Mouse (Mus musculus) stomach, embryonic 15.5 days (tissue): ENCODE measurements around the gene Ntn4. TPM values are rescaled to one million over a fixed set of nuclear protein-coding genes. Genes with fewer than 3 reads are reported as not detected.
"Not testable (repeated sequence)": the region's sequence is repeated elsewhere in the genome, so short reads cannot be mapped to it uniquely, and the experiment has no call there.

Experiments
- ATAC-seq: fragments of 200-750 bp; cut with Nextera tagmentation; 2 replicates; pipeline ENCODE4 v1.8.0; 2017; ENCODE audit warnings: low read depth, moderate number of reproducible peaks, moderate TSS enrichment; ENCODE audit not compliant: insufficient read depth, low FRiP score
- H3K27ac ChIP-seq: fragments of 300-500 bp; sonication (generic); 2 replicates; pipeline ENCODE4 v1.5.1; 2015; ENCODE audit warnings: mild to moderate bottlenecking, inconsistent platforms
- H3K27me3 ChIP-seq: fragments of 300-500 bp; sonication (generic); replicated peaks from 2 replicates; pipeline ENCODE4 v1.6.1; 2015; ENCODE audit warnings: inconsistent platforms
- H3K36me3 ChIP-seq: fragments of 300-500 bp; sonication (generic); 2 replicates; pipeline ENCODE4 v1.6.1; 2015; ENCODE audit warnings: inconsistent platforms
- H3K4me1 ChIP-seq: fragments of 300-500 bp; sonication (generic); 2 replicates; pipeline ENCODE4 v1.6.1; 2015; ENCODE audit warnings: inconsistent platforms
- H3K4me2 ChIP-seq: fragments of 300-500 bp; sonication (generic); 2 replicates; pipeline ENCODE4 v1.6.1; 2015; ENCODE audit warnings: mild to moderate bottlenecking, inconsistent platforms
- H3K4me3 ChIP-seq: fragments of 300-500 bp; sonication (generic); replicated peaks from 2 replicates; pipeline ENCODE4 v1.5.1; 2015; ENCODE audit warnings: inconsistent platforms
- H3K9ac ChIP-seq: fragments of 300-500 bp; sonication (generic); 2 replicates; pipeline ENCODE4 v1.6.1; 2015; ENCODE audit warnings: inconsistent platforms
- H3K9me3 ChIP-seq: fragments of 300-500 bp; sonication (generic); 2 replicates; pipeline ENCODE4 v1.6.1; 2016; ENCODE audit warnings: inconsistent platforms
- WGBS: fragments of 180-500 bp; shearing (Covaris S2); methylation state at CpG from one replicate; pipeline ENCODE4 v1.1.7; 2015; 5-methylcytosine and 5-hydroxymethylcytosine counted together
- polyA plus RNA-seq: library from polyadenylated mRNA; unstranded; fragments of >200 nt; fragmentation: Nextera tagmentation; extraction: Ambion mirVana; gene quantifications from 2 replicates; pipeline ENCODE4 v1.2.1, GENCODE M21; 2015

The Ntn4 gene
- polyA plus RNA-seq, 1 experiment from 2014 or later, result 0.71 TPM

- H3K27ac ChIP-seq, result no peak overlapping the region
- no peak overlapping the region; the same call in 1 of the 2 replicates for H3K4me2 ChIP-seq
- ATAC-seq, result no peak
- no peak overlapping the region for H3K4me3 ChIP-seq
- 60% methylated on average over 22 of the region's 22 CpGs for WGBS
- no peak overlapping the region for H3K9ac ChIP-seq
- H3K9me3 ChIP-seq, result no peaks in the 10 kb centered on the region
- H3K36me3 ChIP-seq, result no peaks in the 10 kb centered on the region
- no peaks in the 10 kb centered on the region for H3K4me1 ChIP-seq
- no peaks in the 10 kb centered on the region for H3K27me3 ChIP-seq
Measured at GRCm38 (mm10) chr10:93672646-93673479, 32.4 kb downstream of the Ntn4 start.

DNA sequence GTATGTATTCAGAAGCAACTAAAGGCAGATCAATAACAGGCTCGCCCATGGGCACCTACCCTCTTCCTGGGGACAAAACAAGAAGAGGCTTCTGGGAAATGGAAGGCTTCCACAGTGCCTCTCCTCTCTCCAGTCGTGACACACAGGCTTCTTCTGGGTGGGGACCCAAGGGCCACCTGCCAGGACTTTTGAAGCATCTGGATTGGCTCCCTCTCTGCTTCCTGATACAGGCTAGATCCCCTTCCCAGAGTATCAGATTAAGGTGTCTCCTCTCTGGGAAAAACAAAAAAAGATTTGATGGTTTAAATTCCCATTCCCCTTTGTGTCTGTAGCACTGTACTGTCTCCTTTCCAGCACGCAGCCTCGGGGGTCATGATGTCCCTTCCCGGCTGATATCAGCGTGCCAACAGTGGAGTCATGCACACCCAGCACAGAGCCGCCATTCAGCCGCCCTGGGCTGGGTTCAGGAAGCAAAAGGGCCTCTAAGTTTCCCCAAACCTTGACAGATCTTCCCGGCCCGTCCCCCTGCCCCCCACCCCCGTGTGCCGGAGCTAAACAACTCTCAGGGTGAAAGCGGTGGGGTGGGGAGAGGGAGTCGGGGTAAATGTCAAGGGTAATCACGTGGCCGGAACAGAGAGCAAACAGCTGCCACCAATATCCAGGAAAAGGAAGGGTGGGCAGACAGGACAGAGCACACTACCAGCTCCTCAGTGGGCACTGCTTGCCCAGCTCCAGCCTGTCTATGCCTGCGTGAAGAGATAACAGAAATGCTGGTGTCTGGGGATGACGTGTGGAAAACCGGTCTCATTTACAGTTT lies 38.9 kb downstream of the Ntn4 start:
- peak overlapping the region; percentile 19; the same call in 1 of the 2 replicates for H3K4me3 ChIP-seq
- no peak overlapping the region for H3K27ac ChIP-seq
- H3K4me1 ChIP-seq, result peaks cover 9% of the 10 kb centered on the region; the same call in 1 of the 2 replicates
- 24% methylated on average over 19 of the region's 19 CpGs for WGBS
- no peak overlapping the region for H3K9ac ChIP-seq
- no peaks in the 10 kb centered on the region for H3K9me3 ChIP-seq
- ATAC-seq, result peak; percentile 57; the same call in 1 of the 2 replicates
- no peaks in the 10 kb centered on the region for H3K27me3 ChIP-seq
- peak overlapping the region; percentile 46 for H3K4me2 ChIP-seq
- no peaks in the 10 kb centered on the region for H3K36me3 ChIP-seq

DNA sequence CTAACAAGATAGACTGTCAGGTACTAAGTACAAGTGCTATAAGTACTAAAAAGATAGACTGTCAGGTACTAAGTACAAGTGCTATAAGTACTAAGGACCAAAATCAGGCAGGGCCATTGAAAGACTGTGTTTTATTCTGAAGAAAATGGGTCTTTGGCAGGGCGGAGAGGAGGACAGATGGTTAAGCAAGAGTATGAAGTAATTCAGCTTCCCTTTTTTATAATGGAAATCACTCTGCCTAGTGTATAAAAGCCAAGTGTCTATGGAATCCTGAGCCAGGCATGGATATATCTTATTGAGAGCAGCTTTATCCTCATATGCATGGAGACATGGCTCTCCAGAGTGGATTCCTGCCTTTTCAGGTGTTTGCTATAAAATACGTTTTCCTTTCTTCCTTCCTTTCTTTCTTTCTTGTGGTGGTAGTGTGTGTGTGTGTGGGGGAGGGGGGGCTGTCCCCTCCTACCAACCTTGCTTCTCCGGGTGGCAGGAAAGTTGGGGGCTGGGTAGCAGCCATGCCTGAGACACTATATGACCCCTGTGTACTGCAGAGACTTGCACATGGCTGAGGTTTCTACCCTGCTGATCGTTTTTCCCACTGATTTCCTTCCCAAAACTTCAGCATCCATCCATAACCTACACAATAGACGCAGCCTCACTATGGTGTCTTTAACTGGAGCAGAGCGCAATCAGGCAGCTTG lies 40.3 kb downstream of the Ntn4 start:
- no peak for ATAC-seq
- no peaks in the 10 kb centered on the region for H3K9me3 ChIP-seq
- no peak overlapping the region for H3K27ac ChIP-seq
- H3K4me2 ChIP-seq, result no peak overlapping the region
- no peak overlapping the region for H3K4me3 ChIP-seq
- 71% methylated on average over 6 of the region's 6 CpGs for WGBS
- H3K9ac ChIP-seq, result no peak overlapping the region
- no peaks in the 10 kb centered on the region for H3K27me3 ChIP-seq
- peaks cover 9% of the 10 kb centered on the region; the same call in 1 of the 2 replicates for H3K4me1 ChIP-seq
- H3K36me3 ChIP-seq, result no peaks in the 10 kb centered on the region

- ATAC-seq, result peak; percentile 85
- 59% methylated on average over 18 of the region's 18 CpGs for WGBS
- Histone ChIP-seq H3K4me1 (peaks cover 9% of the 10 kb centered on the region; the same call in 1 of the 2 replicates), H3K9me3 (no peaks in the 10 kb centered on the region), H3K27ac (peak overlapping the region; percentile 35; the same call in 1 of the 2 replicates), H3K9ac (no peak overlapping the region), H3K4me3 (no peak overlapping the region), H3K27me3 (no peaks in the 10 kb centered on the region), H3K36me3 (no peaks in the 10 kb centered on the region), H3K4me2 (no peak overlapping the region)
Measured at GRCm38 (mm10) chr10:93682185-93682747, 41.8 kb downstream of the Ntn4 start.

DNA sequence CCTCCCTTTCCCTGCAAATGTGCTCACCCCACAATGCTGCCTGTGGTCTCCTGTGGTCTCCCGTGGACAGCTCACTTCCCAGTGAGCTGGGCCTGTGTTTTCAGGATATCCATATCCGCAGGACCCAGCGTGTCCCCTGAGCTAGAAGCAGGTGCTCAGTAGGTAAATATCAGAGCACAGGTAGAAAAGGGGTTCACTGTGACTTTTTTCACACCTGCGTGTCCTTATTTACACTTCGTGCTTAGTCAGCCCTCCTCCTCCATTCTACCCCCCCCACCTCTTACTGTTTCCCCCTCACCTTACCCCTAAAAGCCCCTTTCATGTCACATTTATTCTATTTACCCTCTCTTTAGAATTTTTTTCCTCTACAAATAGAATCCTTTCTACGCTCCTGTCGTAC lies 42.7 kb downstream of the Ntn4 start:
- Histone ChIP-seq H3K9ac (no peak overlapping the region), H3K27me3 (no peaks in the 10 kb centered on the region), H3K27ac (no peak overlapping the region), H3K36me3 (no peaks in the 10 kb centered on the region), H3K4me3 (0 out of 2 replicates have a peak overlapping the region, but pooled peaks have one; percentile 3), H3K4me1 (peaks cover 9% of the 10 kb centered on the region; the same call in 1 of the 2 replicates), H3K9me3 (no peaks in the 10 kb centered on the region), H3K4me2 (no peak overlapping the region)
- no peak for ATAC-seq
- WGBS, result 79% methylated on average over 7 of the region's 7 CpGs

DNA sequence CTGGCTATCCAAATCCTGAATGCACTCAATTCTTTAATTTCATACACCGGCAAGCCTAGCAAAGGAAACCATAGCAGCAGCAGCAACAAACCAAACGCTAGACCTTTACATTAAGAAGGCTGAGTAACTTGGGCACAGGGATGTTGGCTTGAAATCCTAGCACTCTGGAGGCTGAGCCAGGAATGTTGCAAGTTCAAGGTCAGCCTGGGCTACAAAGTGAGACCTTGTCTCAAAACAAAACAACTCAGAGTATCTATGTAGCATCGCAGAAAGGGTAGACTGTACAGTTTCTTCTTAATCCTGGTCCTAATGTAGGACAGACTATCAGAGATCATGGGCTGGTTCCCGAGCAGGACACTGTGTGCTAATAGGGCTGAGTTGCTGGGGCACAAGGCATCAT lies 43.4 kb downstream of the Ntn4 start:
- Histone ChIP-seq H3K4me1 (peaks cover 9% of the 10 kb centered on the region; the same call in 1 of the 2 replicates), H3K36me3 (no peaks in the 10 kb centered on the region), H3K27ac (no peak overlapping the region), H3K4me3 (no peak overlapping the region), H3K9me3 (no peaks in the 10 kb centered on the region), H3K4me2 (no peak overlapping the region), H3K9ac (no peak overlapping the region), H3K27me3 (no peaks in the 10 kb centered on the region)
- WGBS, result 80% methylated on average over 4 of the region's 4 CpGs
- ATAC-seq, result no peak

GRCm38 (mm10) chr10:93685416-93685815 lies 44.9 kb downstream of the Ntn4 start:
- H3K27ac ChIP-seq, H3K4me2 ChIP-seq, H3K4me3 ChIP-seq, H3K9ac ChIP-seq, H3K4me1 ChIP-seq, ATAC-seq, H3K9me3 ChIP-seq, H3K27me3 ChIP-seq, H3K36me3 ChIP-seq: not testable (repeated sequence)
- 89% methylated on average over 3 of the region's 3 CpGs for WGBS

DNA sequence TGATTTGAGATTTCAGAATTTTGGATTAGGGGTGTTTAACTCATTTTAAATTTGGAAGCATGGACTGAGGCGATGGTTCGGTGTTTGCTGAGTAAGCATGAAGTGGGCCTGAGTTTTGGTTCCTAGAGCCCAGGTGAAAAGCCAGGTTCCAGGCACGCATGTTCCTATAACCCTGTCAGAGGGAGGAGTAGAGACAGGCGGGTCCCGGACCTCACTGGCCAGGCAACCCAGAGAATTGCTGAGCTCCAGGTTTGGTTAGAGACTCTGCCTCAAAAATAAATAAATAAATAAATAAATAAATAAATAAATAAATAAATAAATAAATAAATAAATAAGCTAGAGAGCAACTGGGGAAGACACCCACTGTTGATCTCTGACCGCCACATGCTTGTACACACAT lies 46.1 kb downstream of the Ntn4 start:
- Histone ChIP-seq H3K4me1 (no peaks in the 10 kb centered on the region), H3K4me2 (no peak overlapping the region), H3K27me3 (no peaks in the 10 kb centered on the region), H3K36me3 (no peaks in the 10 kb centered on the region), H3K4me3 (no peak overlapping the region), H3K9ac (no peak overlapping the region), H3K9me3 (no peaks in the 10 kb centered on the region), H3K27ac (no peak overlapping the region)
- no peak for ATAC-seq
- WGBS, result 95% methylated on average over 6 of the region's 6 CpGs

DNA sequence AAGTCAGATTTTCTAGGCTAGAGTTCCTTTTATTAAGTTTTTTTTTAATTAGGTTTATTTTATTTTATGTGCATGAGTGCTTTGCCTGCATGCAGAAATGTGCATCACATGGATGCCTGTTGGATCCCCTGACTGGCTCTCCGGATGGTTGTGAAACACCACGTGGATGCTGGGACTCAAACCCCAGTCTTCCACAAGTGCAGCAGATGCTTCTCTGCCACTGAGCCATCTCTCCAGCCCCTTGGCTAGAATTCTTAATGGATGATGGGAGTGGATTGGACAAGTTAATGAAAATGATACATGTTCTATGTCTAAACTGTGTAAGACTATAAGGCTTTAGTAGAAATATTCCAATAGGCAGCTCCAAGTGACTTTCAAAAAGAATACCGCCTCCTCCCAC lies 47.3 kb downstream of the Ntn4 start:
- H3K4me1 ChIP-seq, result no peaks in the 10 kb centered on the region
- H3K4me3 ChIP-seq, result no peak overlapping the region
- no peak overlapping the region for H3K27ac ChIP-seq
- H3K9me3 ChIP-seq, result no peaks in the 10 kb centered on the region
- H3K9ac ChIP-seq, result no peak overlapping the region
- H3K27me3 ChIP-seq, result no peaks in the 10 kb centered on the region
- no peak overlapping the region for H3K4me2 ChIP-seq
- no peaks in the 10 kb centered on the region for H3K36me3 ChIP-seq
- ATAC-seq, result no peak
- 90% methylated on average over 3 of the region's 3 CpGs for WGBS

- peak overlapping the region; percentile 48; the same call in 1 of the 2 replicates for H3K27ac ChIP-seq
- ATAC-seq, result no peak
- H3K9me3 ChIP-seq, result no peaks in the 10 kb centered on the region
- no peaks in the 10 kb centered on the region for H3K4me1 ChIP-seq
- H3K4me2 ChIP-seq, result peak overlapping the region; percentile 32
- WGBS, result 65% methylated on average over 26 of the region's 26 CpGs
- no peak overlapping the region for H3K9ac ChIP-seq
- H3K36me3 ChIP-seq, result no peaks in the 10 kb centered on the region
- no peaks in the 10 kb centered on the region for H3K27me3 ChIP-seq
- no peak overlapping the region for H3K4me3 ChIP-seq
Measured at GRCm38 (mm10) chr10:93688306-93689171, 48.1 kb downstream of the Ntn4 start.

GRCm38 (mm10) chr10:93691344-93691743 lies 50.9 kb downstream of the Ntn4 start:
- Histone ChIP-seq H3K4me2 (no peak overlapping the region), H3K9me3 (no peaks in the 10 kb centered on the region), H3K4me3 (no peak overlapping the region), H3K27ac (no peak overlapping the region), H3K27me3 (no peaks in the 10 kb centered on the region), H3K4me1 (no peaks in the 10 kb centered on the region), H3K36me3 (no peaks in the 10 kb centered on the region), H3K9ac (no peak overlapping the region)
- 41% methylated on average over 11 of the region's 11 CpGs for WGBS
- no peak for ATAC-seq
